Mouse (Mus musculus): ENCODE results near the gene Tgfa.

DNA sequence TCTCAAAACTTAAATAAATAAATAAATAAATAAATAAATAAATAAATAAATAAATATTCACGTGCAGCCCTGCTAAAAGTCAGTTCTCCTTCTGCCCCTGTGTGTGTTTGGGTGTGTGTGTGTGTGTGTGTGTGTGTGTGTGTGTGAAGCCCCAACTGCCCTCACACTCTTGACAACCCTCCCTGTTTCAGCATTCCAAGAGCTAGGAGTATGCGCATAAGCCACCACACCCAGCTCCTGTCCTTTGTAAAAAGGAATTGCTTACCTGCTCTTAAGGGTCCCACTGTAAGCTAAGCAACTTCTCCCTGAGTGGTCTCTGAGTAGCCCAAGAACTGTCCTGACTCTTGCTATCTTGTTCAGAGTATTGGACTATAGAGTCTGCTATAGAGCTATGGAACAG, 101.9 kb downstream of the Tgfa start:
- TF ChIP-seq POLR2A (IDR thresholded peaks at IDR 0.05; ENCODE audit: low read depth, low read length), result no peak
- TF ChIP-seq CTCF (conservative IDR thresholded peaks at IDR 0.05; ENCODE audit: insufficient read depth, insufficient read length, low read depth, low read length), result no peak

Data from kidney, adult 2 months (tissue).